Mouse (Mus musculus): ENCODE results near the gene Cds1.

DNA sequence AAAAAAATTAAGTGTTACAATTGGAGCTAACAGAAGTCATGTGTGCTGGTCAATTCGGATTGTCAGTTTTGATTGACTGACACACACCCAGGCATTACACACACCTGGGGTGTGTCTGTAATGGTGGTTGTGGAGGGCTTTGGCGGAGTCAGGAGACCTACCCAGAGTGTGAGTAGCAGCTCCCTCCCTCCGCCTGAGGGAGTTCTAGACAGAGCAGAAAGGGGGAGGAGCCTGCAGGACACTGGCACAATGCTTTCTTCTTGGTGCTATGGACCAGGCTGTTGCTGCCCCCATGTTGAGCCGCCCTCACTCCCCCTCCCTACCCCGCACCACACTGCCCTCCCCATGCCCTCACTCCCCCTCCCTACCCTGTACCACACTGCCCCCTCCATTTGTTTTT is 25.6 kb downstream of the Cds1 start:
- no peak for TF ChIP-seq EP300 (IDR thresholded peaks at IDR 0.05)
- TF ChIP-seq CTCF (IDR thresholded peaks at IDR 0.05): no peak

All from lung, postnatal 0 days (tissue).